Mouse (Mus musculus): ENCODE measurements at regions not wholly inside any gene's neighbourhood (a gene's known extent, or its start where the extent isn't known, plus 50 kb on each side); places are given as distances from the start of the nearest gene placed in this dataset.

- Histone ChIP-seq H3K4me3 (no peak overlapping the region), H3K27ac (no peak overlapping the region)
- DNase-seq (ENCODE audit: low spot score in 2 of 2) = no peak
- TF ChIP-seq CTCF (conservative IDR thresholded peaks at IDR 0.05) = no peak
These were observed 126.2 kb upstream of the Acsl4 start for GRCm38 (mm10) chrX:142516406-142517131.

GRCm38 (mm10) chrX:142517205-142517604, 126.9 kb upstream of the Acsl4 start:
- no peak for TF ChIP-seq CTCF (conservative IDR thresholded peaks at IDR 0.05)
- Histone ChIP-seq H3K27ac (no peak overlapping the region), H3K4me3 (no peak overlapping the region)
- no peak for DNase-seq (ENCODE audit: low spot score in 2 of 2)

GRCm38 (mm10) chrX:142521063-142521462, 130.7 kb upstream of the Acsl4 start:
- no peak overlapping the region for H3K27ac ChIP-seq
- no peak for TF ChIP-seq CTCF (conservative IDR thresholded peaks at IDR 0.05)
- no peak for DNase-seq (ENCODE audit: low spot score in 2 of 2)
- H3K4me3 ChIP-seq = no peak overlapping the region

GRCm38 (mm10) chrX:142526953-142527352, 136.6 kb upstream of the Acsl4 start:
- Histone ChIP-seq H3K4me3 (no peak overlapping the region), H3K27ac (no peak overlapping the region)
- DNase-seq (ENCODE audit: low spot score in 2 of 2) = no peak
- TF ChIP-seq CTCF (conservative IDR thresholded peaks at IDR 0.05) = peak; percentile 73

GRCm38 (mm10) chrX:142529892-142530291, 139.6 kb upstream of the Acsl4 start:
- H3K4me3 ChIP-seq = no peak overlapping the region
- DNase-seq (ENCODE audit: low spot score in 2 of 2) = no peak
- peak; percentile 51 for TF ChIP-seq CTCF (conservative IDR thresholded peaks at IDR 0.05)
- H3K27ac ChIP-seq = no peak overlapping the region

GRCm38 (mm10) chrX:142534780-142535179, 144.4 kb upstream of the Acsl4 start:
- TF ChIP-seq CTCF (conservative IDR thresholded peaks at IDR 0.05) = peak; percentile 83
- H3K4me3 ChIP-seq = no peak overlapping the region
- peak in 1 of 2 experiments; percentile 17 for DNase-seq (ENCODE audit: low spot score in 2 of 2)
- no peak overlapping the region for H3K27ac ChIP-seq

GRCm38 (mm10) chrX:142535540-142535939, 145.2 kb upstream of the Acsl4 start:
- Histone ChIP-seq H3K4me3 (no peak overlapping the region), H3K27ac (no peak overlapping the region)
- no peak for TF ChIP-seq CTCF (conservative IDR thresholded peaks at IDR 0.05)
- no peak for DNase-seq (ENCODE audit: low spot score in 2 of 2)

GRCm38 (mm10) chrX:142535954-142536353, 145.3 kb upstream of the Tmem164 start:
- H3K4me3 ChIP-seq = no peak overlapping the region

GRCm38 (mm10) chrX:142537259-142537963, 143.8 kb upstream of the Tmem164 start:
- TF ChIP-seq CTCF (conservative IDR thresholded peaks at IDR 0.05) = no peak
- no peak for DNase-seq (ENCODE audit: low spot score in 2 of 2)
- H3K4me3 ChIP-seq = no peak overlapping the region
- no peak overlapping the region for H3K27ac ChIP-seq

More at GRCm38 (mm10) chrX:142535954-142536353, 145.3 kb upstream of the Tmem164 start:
- H3K27ac ChIP-seq = no peak overlapping the region
- TF ChIP-seq CTCF (conservative IDR thresholded peaks at IDR 0.05) = no peak
- no peak for DNase-seq (ENCODE audit: low spot score in 2 of 2)

- peak; percentile 66 to 69 for DNase-seq (ENCODE audit: low spot score in 2 of 2)
- H3K27ac ChIP-seq = no peak overlapping the region
- H3K4me3 ChIP-seq = no peak overlapping the region
- TF ChIP-seq CTCF (conservative IDR thresholded peaks at IDR 0.05) = peak; percentile 94
These were observed 140.9 kb upstream of the Tmem164 start for GRCm38 (mm10) chrX:142540264-142540663.

GRCm38 (mm10) chrX:142552196-142552595, 129.0 kb upstream of the Tmem164 start:
- no peak overlapping the region for H3K4me3 ChIP-seq
- TF ChIP-seq CTCF (conservative IDR thresholded peaks at IDR 0.05) = no peak

GRCm38 (mm10) chrX:142554161-142554560, 127.0 kb upstream of the Tmem164 start:
- no peak overlapping the region for H3K4me3 ChIP-seq
- peak; percentile 80 for TF ChIP-seq CTCF (conservative IDR thresholded peaks at IDR 0.05)
- no peak overlapping the region for H3K27ac ChIP-seq
- DNase-seq (ENCODE audit: low spot score in 2 of 2) = peak in 1 of 2 experiments; percentile 46

More at GRCm38 (mm10) chrX:142552196-142552595, 129.0 kb upstream of the Tmem164 start:
- H3K27ac ChIP-seq = no peak overlapping the region
- DNase-seq (ENCODE audit: low spot score in 2 of 2) = no peak

GRCm38 (mm10) chrX:142557496-142557895, 123.7 kb upstream of the Tmem164 start:
- Histone ChIP-seq H3K27ac (no peak overlapping the region), H3K4me3 (no peak overlapping the region)
- no peak for TF ChIP-seq CTCF (conservative IDR thresholded peaks at IDR 0.05)
- DNase-seq (ENCODE audit: low spot score in 2 of 2) = no peak
